Mouse (Mus musculus): ENCODE results near the gene Hnrnpf. TPM values are rescaled to one million over a fixed set of nuclear protein-coding genes. Genes with fewer than 3 reads are reported as not detected.

The Hnrnpf gene
- polyA plus RNA-seq, 1 experiment from 2014 or later: 514 TPM

GRCm38 (mm10) chr6:117893435-117893834 is 6.7 kb upstream of the Hnrnpf start:
- 90% methylated on average over 2 of the region's 2 CpGs for WGBS

GRCm38 (mm10) chr6:117897800-117898199 is 2.3 kb upstream of the Hnrnpf start:
- ATAC-seq: no peak
- Histone ChIP-seq H3K27ac (no peak overlapping the region), H3K4me2 (no peak overlapping the region), H3K36me3 (ENCODE audit: poor library complexity, severe bottlenecking) (no peaks in the 10 kb centered on the region), H3K9ac (no peak overlapping the region), H3K4me1 (no peaks in the 10 kb centered on the region), H3K27me3 (no peaks in the 10 kb centered on the region), H3K4me3 (no peak overlapping the region), H3K9me3 (replicated peaks) (no peaks in the 10 kb centered on the region)
- 81% methylated on average over 5 of the region's 5 CpGs for WGBS

More at GRCm38 (mm10) chr6:117893435-117893834, 6.7 kb upstream of the Hnrnpf start:
- Histone ChIP-seq H3K4me1 (peaks cover 7% of the 10 kb centered on the region; the same call in 1 of the 2 replicates), H3K27me3 (no peaks in the 10 kb centered on the region), H3K4me2 (no peak overlapping the region), H3K36me3 (ENCODE audit: poor library complexity, severe bottlenecking) (no peaks in the 10 kb centered on the region), H3K27ac (no peak overlapping the region), H3K4me3 (no peak overlapping the region), H3K9ac (no peak overlapping the region), H3K9me3 (replicated peaks) (no peaks in the 10 kb centered on the region)
- no peak for ATAC-seq

GRCm38 (mm10) chr6:117901510-117902402 is 1.6 kb downstream of the Hnrnpf start:
- Histone ChIP-seq H3K4me1 (peaks cover 9% of the 10 kb centered on the region), H3K4me3 (no peak overlapping the region), H3K36me3 (ENCODE audit: poor library complexity, severe bottlenecking) (no peaks in the 10 kb centered on the region), H3K27ac (no peak overlapping the region), H3K27me3 (no peaks in the 10 kb centered on the region), H3K9me3 (replicated peaks) (no peaks in the 10 kb centered on the region), H3K4me2 (no peak overlapping the region), H3K9ac (no peak overlapping the region)
- WGBS: 79% methylated on average over 9 of the region's 9 CpGs
- no peak for ATAC-seq

GRCm38 (mm10) chr6:117902556-117902955 is 2.4 kb downstream of the Hnrnpf start:
- H3K4me1 ChIP-seq: peaks cover 9% of the 10 kb centered on the region
- WGBS: 78% methylated on average over 4 of the region's 4 CpGs

GRCm38 (mm10) chr6:117903836-117904235 is 3.7 kb downstream of the Hnrnpf start:
- Histone ChIP-seq H3K4me1 (peaks cover 20% of the 10 kb centered on the region), H3K27ac (no peak overlapping the region), H3K9me3 (replicated peaks) (no peaks in the 10 kb centered on the region), H3K4me3 (no peak overlapping the region), H3K9ac (no peak overlapping the region), H3K4me2 (no peak overlapping the region), H3K27me3 (no peaks in the 10 kb centered on the region), H3K36me3 (ENCODE audit: poor library complexity, severe bottlenecking) (no peaks in the 10 kb centered on the region)
- WGBS: 75% methylated on average over 3 of the region's 3 CpGs
- ATAC-seq: no peak

More at GRCm38 (mm10) chr6:117902556-117902955, 2.4 kb downstream of the Hnrnpf start:
- H3K4me3 ChIP-seq: no peak overlapping the region
- no peaks in the 10 kb centered on the region for H3K27me3 ChIP-seq
- H3K9ac ChIP-seq: no peak overlapping the region
- H3K27ac ChIP-seq: no peak overlapping the region
- no peaks in the 10 kb centered on the region for H3K9me3 ChIP-seq (replicated peaks)
- H3K36me3 ChIP-seq (ENCODE audit: poor library complexity, severe bottlenecking): no peaks in the 10 kb centered on the region
- no peak for ATAC-seq
- no peak overlapping the region for H3K4me2 ChIP-seq

GRCm38 (mm10) chr6:117905260-117905930 is 5.3 kb downstream of the Hnrnpf start:
- no peak overlapping the region for H3K27ac ChIP-seq
- H3K36me3 ChIP-seq (ENCODE audit: poor library complexity, severe bottlenecking): no peaks in the 10 kb centered on the region
- peak overlapping the region; percentile 61 for H3K4me2 ChIP-seq
- ATAC-seq: no peak
- WGBS: 25% methylated on average over 4 of the region's 4 CpGs
- no peaks in the 10 kb centered on the region for H3K9me3 ChIP-seq (replicated peaks)
- peak overlapping the region; percentile 99 for H3K4me3 ChIP-seq
- H3K27me3 ChIP-seq: no peaks in the 10 kb centered on the region
- peak overlapping the region; percentile 70; the same call in 1 of the 2 replicates for H3K9ac ChIP-seq
- H3K4me1 ChIP-seq: peaks cover 31% of the 10 kb centered on the region

GRCm38 (mm10) chr6:117906015-117906531 is 5.9 kb downstream of the Hnrnpf start:
- peak overlapping the region; percentile 70 for H3K9ac ChIP-seq
- peaks cover 31% of the 10 kb centered on the region for H3K4me1 ChIP-seq
- H3K9me3 ChIP-seq (replicated peaks): no peaks in the 10 kb centered on the region
- H3K27me3 ChIP-seq: no peaks in the 10 kb centered on the region
- H3K27ac ChIP-seq: peak overlapping the region; percentile 69
- WGBS: under 1% methylated on average over 25 of the region's 25 CpGs
- no peaks in the 10 kb centered on the region for H3K36me3 ChIP-seq (ENCODE audit: poor library complexity, severe bottlenecking)
- peak overlapping the region; percentile 61 for H3K4me2 ChIP-seq
- peak; percentile 52 for ATAC-seq
- H3K4me3 ChIP-seq: peak overlapping the region; percentile 99

GRCm38 (mm10) chr6:117906590-117907271 is 6.6 kb downstream of the Hnrnpf start:
- under 1% methylated on average over 55 of the region's 68 CpGs for WGBS
- Histone ChIP-seq H3K27ac (peak overlapping the region; percentile 87), H3K4me1 (peaks cover 31% of the 10 kb centered on the region), H3K9ac (peak overlapping the region; percentile 94), H3K9me3 (replicated peaks) (no peaks in the 10 kb centered on the region), H3K36me3 (ENCODE audit: poor library complexity, severe bottlenecking) (no peaks in the 10 kb centered on the region), H3K4me2 (peak overlapping the region; percentile 85), H3K4me3 (peak overlapping the region; percentile 99), H3K27me3 (no peaks in the 10 kb centered on the region)
- ATAC-seq: peak; percentile 99

- Histone ChIP-seq H3K4me1 (peaks cover 31% of the 10 kb centered on the region), H3K9ac (peak overlapping the region; percentile 94), H3K27me3 (no peaks in the 10 kb centered on the region), H3K27ac (peak overlapping the region; percentile 87), H3K4me2 (peak overlapping the region; percentile 85), H3K9me3 (replicated peaks) (no peaks in the 10 kb centered on the region), H3K4me3 (peak overlapping the region; percentile 99), H3K36me3 (ENCODE audit: poor library complexity, severe bottlenecking) (no peaks in the 10 kb centered on the region)
- under 1% methylated on average over 58 of the region's 77 CpGs for WGBS
- ATAC-seq: peak; percentile 52
These were observed 7.3 kb downstream of the Hnrnpf start for GRCm38 (mm10) chr6:117907301-117907978.

- H3K4me1 ChIP-seq: peaks cover 31% of the 10 kb centered on the region
- H3K27ac ChIP-seq: 0 out of 2 replicates have a peak overlapping the region, but pooled peaks have one; percentile 87
- ATAC-seq: no peak
- H3K27me3 ChIP-seq: no peaks in the 10 kb centered on the region
- no peaks in the 10 kb centered on the region for H3K9me3 ChIP-seq (replicated peaks)
- peak overlapping the region; percentile 99 for H3K4me3 ChIP-seq
- H3K9ac ChIP-seq: peak overlapping the region; percentile 94
- H3K4me2 ChIP-seq: peak overlapping the region; percentile 85
- 0% methylated on average over 26 of the region's 26 CpGs for WGBS
- H3K36me3 ChIP-seq (ENCODE audit: poor library complexity, severe bottlenecking): no peaks in the 10 kb centered on the region
These were observed 7.8 kb downstream of the Hnrnpf start for GRCm38 (mm10) chr6:117907979-117908355.

- peak overlapping the region; percentile 94 for H3K9ac ChIP-seq
- peak overlapping the region; percentile 99 for H3K4me3 ChIP-seq
- no peaks in the 10 kb centered on the region for H3K36me3 ChIP-seq (ENCODE audit: poor library complexity, severe bottlenecking)
- ATAC-seq: no peak
- H3K4me1 ChIP-seq: peaks cover 31% of the 10 kb centered on the region
- no peak overlapping the region for H3K27ac ChIP-seq
- no peaks in the 10 kb centered on the region for H3K9me3 ChIP-seq (replicated peaks)
- peak overlapping the region; percentile 85 for H3K4me2 ChIP-seq
- WGBS: under 1% methylated on average over 14 of the region's 14 CpGs
- no peaks in the 10 kb centered on the region for H3K27me3 ChIP-seq
These were observed 8.3 kb downstream of the Hnrnpf start for GRCm38 (mm10) chr6:117908424-117908900.
